Mouse (Mus musculus): ENCODE measurements around the gene Setd5.

DNA sequence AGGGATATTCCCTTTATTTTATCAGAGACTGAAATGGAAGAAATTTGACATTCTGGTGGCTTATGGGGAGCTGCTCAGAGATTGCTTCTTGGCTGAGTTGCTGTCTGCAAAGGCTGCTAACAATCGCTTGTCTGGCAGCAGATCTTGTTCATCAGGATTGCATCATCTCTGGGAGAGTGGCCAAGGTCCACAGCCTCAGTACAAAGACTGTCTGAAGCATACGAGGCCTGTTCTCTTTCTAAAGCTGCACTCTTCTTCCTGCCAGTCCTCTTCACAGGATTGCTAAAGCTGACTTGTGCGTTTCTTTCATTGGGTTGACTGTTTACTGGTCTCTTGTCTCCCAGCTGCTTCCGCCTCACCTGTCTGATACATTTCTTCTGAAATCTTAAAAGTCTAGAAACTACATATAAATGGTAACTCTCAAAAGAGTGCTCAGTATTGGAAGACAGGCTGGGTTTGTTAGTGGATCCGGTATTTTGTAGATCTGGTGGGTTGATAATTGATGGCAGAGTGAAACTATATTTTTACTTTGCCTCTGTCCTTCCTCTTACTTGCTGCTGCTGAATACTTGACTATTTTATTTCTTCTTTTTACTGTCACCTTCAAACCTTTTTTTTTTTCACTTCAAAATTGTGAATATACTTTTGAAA is 22.6 kb downstream of the Setd5 start:
- TF ChIP-seq CTCF (IDR thresholded peaks at IDR 0.05), result no peak
- TF ChIP-seq POLR2A (IDR thresholded peaks at IDR 0.05; ENCODE audit: insufficient read depth, low read depth, low read length), result peak; percentile 37; the same call in 1 of the 2 replicates

Data from heart, adult 2 months (tissue).